In genomic region chr9:14596427-14596826, GRCm38 (mm10) we compare ENCODE assay signal across 8 mouse cellular contexts. TPM values are rescaled to one million over a fixed set of nuclear protein-coding genes. Genes with fewer than 3 reads are reported as not detected.
A peak's percentile ranks its signal among the peaks of the same experiment; 100 is the strongest.
DNase-seq lines count a peak whose midpoint lies in the region; ATAC-seq and TF ChIP-seq lines count a peak whose summit lies in the region.

No protein-coding gene starts in this region.

- H3K4me1 ChIP-seq in forebrain, embryonic 15.5 days, result 0 out of 2 replicates have a peak, but pooled peaks cover 2% of the 10 kb centered on the region
- no peaks in the 10 kb centered on the region for H3K4me1 ChIP-seq in forebrain, embryonic 11.5 days (replicated peaks; ENCODE audit: control insufficient read depth, insufficient read depth, low read length)
- no peaks in the 10 kb centered on the region for H3K4me1 ChIP-seq in midbrain, embryonic 11.5 days (ENCODE audit: control insufficient read depth, insufficient read depth, low read length)
- H3K4me1 ChIP-seq in midbrain, embryonic 13.5 days (replicated peaks), result no peaks in the 10 kb centered on the region
- H3K4me1 ChIP-seq in stomach, postnatal 0 days (replicated peaks; ENCODE audit: control insufficient read depth, insufficient read depth), result no peaks in the 10 kb centered on the region

- peaks cover 25% of the 10 kb centered on the region for H3K36me3 ChIP-seq in forebrain, embryonic 15.5 days
- H3K36me3 ChIP-seq in forebrain, embryonic 11.5 days (ENCODE audit: control insufficient read depth, insufficient read depth, low read length), result peaks cover 7% of the 10 kb centered on the region; the same call in 1 of the 2 replicates
- H3K36me3 ChIP-seq in midbrain, embryonic 11.5 days (ENCODE audit: control insufficient read depth, insufficient read depth, low read length), result peaks cover 17% of the 10 kb centered on the region; the same call in 1 of the 2 replicates
- H3K36me3 ChIP-seq in midbrain, embryonic 13.5 days, result peaks cover 52% of the 10 kb centered on the region
- H3K36me3 ChIP-seq in stomach, postnatal 0 days (ENCODE audit: control insufficient read depth, insufficient read depth, low read length), result peaks cover 8% of the 10 kb centered on the region

- DNase-seq in forebrain, embryonic 11.5 days (ENCODE audit: low spot score), result no peak
- peak; percentile 14 for DNase-seq in midbrain, embryonic 11.5 days (ENCODE audit: low spot score, missing footprints)
- DNase-seq in layer of hippocampus, adult 8-10 months (ENCODE audit: low spot score in 2 of 2), result peak; percentile 61 to 69
- DNase-seq in stomach, postnatal 0 days (ENCODE audit: low spot score), result no peak
- no peak for DNase-seq in thymus, postnatal 36 days
- DNase-seq in adrenal gland, adult 18-20 months (ENCODE audit: low spot score in 2 of 2), result no peak

- H3K9me3 ChIP-seq in forebrain, embryonic 15.5 days, result no peaks in the 10 kb centered on the region
- no peaks in the 10 kb centered on the region for H3K9me3 ChIP-seq in forebrain, embryonic 11.5 days (ENCODE audit: control insufficient read depth, low read length)
- H3K9me3 ChIP-seq in midbrain, embryonic 11.5 days (ENCODE audit: control insufficient read depth, low read length), result no peaks in the 10 kb centered on the region
- H3K9me3 ChIP-seq in midbrain, embryonic 13.5 days, result no peaks in the 10 kb centered on the region
- no peaks in the 10 kb centered on the region for H3K9me3 ChIP-seq in stomach, postnatal 0 days (ENCODE audit: control insufficient read depth, low read length)

- H3K27ac ChIP-seq in forebrain, embryonic 15.5 days (replicated peaks), result no peak overlapping the region
- no peak overlapping the region for H3K27ac ChIP-seq in forebrain, embryonic 11.5 days (ENCODE audit: low read depth, low read length)
- no peak overlapping the region for H3K27ac ChIP-seq in midbrain, embryonic 11.5 days (ENCODE audit: low read depth, low read length)
- no peak overlapping the region for H3K27ac ChIP-seq in midbrain, embryonic 13.5 days
- no peak overlapping the region for H3K27ac ChIP-seq in stomach, postnatal 0 days (replicated peaks)

- TF ChIP-seq EP300 in stomach, postnatal 0 days (optimal IDR thresholded peaks at IDR 0.05), result no peak

- no peak overlapping the region for H3K9ac ChIP-seq in forebrain, embryonic 15.5 days (replicated peaks)
- no peak overlapping the region for H3K9ac ChIP-seq in forebrain, embryonic 11.5 days (ENCODE audit: low read length)
- H3K9ac ChIP-seq in midbrain, embryonic 11.5 days (ENCODE audit: low read length), result no peak overlapping the region
- H3K9ac ChIP-seq in midbrain, embryonic 13.5 days (replicated peaks), result no peak overlapping the region
- no peak overlapping the region for H3K9ac ChIP-seq in stomach, postnatal 0 days (ENCODE audit: low read length)

- no peak overlapping the region for H3K4me2 ChIP-seq in forebrain, embryonic 15.5 days (replicated peaks)
- H3K4me2 ChIP-seq in forebrain, embryonic 11.5 days (ENCODE audit: low read depth, low read length, severe bottlenecking), result no peak overlapping the region
- no peak overlapping the region for H3K4me2 ChIP-seq in midbrain, embryonic 11.5 days
- H3K4me2 ChIP-seq in midbrain, embryonic 13.5 days (replicated peaks), result no peak overlapping the region
- H3K4me2 ChIP-seq in stomach, postnatal 0 days (replicated peaks; ENCODE audit: low read depth), result no peak overlapping the region

- H3K4me3 ChIP-seq in forebrain, embryonic 15.5 days, result no peak overlapping the region
- no peak overlapping the region for H3K4me3 ChIP-seq in forebrain, embryonic 11.5 days (ENCODE audit: low read depth, low read length)
- H3K4me3 ChIP-seq in midbrain, embryonic 11.5 days (ENCODE audit: low read depth, low read length), result no peak overlapping the region
- H3K4me3 ChIP-seq in midbrain, embryonic 13.5 days (replicated peaks), result no peak overlapping the region
- no peak overlapping the region for H3K4me3 ChIP-seq in stomach, postnatal 0 days (ENCODE audit: low read depth, low read length)

- TF ChIP-seq CTCF in stomach, postnatal 0 days (IDR thresholded peaks at IDR 0.05; ENCODE audit: low read depth), result no peak

- 82% methylated on average over 5 of the region's 5 CpGs for WGBS in forebrain, embryonic 15.5 days
- WGBS in forebrain, embryonic 11.5 days, result 95% methylated on average over 5 of the region's 5 CpGs
- WGBS in midbrain, embryonic 11.5 days, result 91% methylated on average over 5 of the region's 5 CpGs
- WGBS in midbrain, embryonic 13.5 days, result 92% methylated on average over 5 of the region's 5 CpGs
- WGBS in stomach, postnatal 0 days, result 81% methylated on average over 5 of the region's 5 CpGs

- ATAC-seq in forebrain, embryonic 15.5 days (replicated peaks), result peak; percentile 85
- ATAC-seq in forebrain, embryonic 11.5 days (replicated peaks; ENCODE audit: low FRiP score), result no peak
- ATAC-seq in midbrain, embryonic 11.5 days (ENCODE audit: low FRiP score), result no peak
- ATAC-seq in midbrain, embryonic 13.5 days, result no peak
- peak; percentile 56; the same call in 1 of the 2 replicates for ATAC-seq in stomach, postnatal 0 days (ENCODE audit: low FRiP score, low TSS enrichment)

- H3K27me3 ChIP-seq in forebrain, embryonic 15.5 days, result no peaks in the 10 kb centered on the region
- no peaks in the 10 kb centered on the region for H3K27me3 ChIP-seq in forebrain, embryonic 11.5 days (ENCODE audit: control insufficient read depth, insufficient read depth, low read length)
- H3K27me3 ChIP-seq in midbrain, embryonic 11.5 days (ENCODE audit: control insufficient read depth, insufficient read depth, low read length), result no peaks in the 10 kb centered on the region
- no peaks in the 10 kb centered on the region for H3K27me3 ChIP-seq in midbrain, embryonic 13.5 days
- H3K27me3 ChIP-seq in stomach, postnatal 0 days (ENCODE audit: control insufficient read depth, insufficient read depth, low read length), result no peaks in the 10 kb centered on the region

RNA-seq across cellular contexts. Expression of gene Amotl1, which starts 48.4 kb away (rescaled TPM):
- polyA plus RNA-seq in forebrain, embryonic 15.5 days (2015; fragmentation: Nextera tagmentation; extraction: Ambion mirVana), result 9.4 and 9.6 TPM in 2 replicates
- polyA plus RNA-seq in forebrain, embryonic 11.5 days (2014; fragmentation: Nextera tagmentation; extraction: Ambion mirVana), result 19.1 and 19.4 TPM in 2 replicates
- polyA plus RNA-seq in midbrain, embryonic 11.5 days (2014; fragmentation: Nextera tagmentation; extraction: Ambion mirVana), result 14.8 and 15.2 TPM in 2 replicates
- 9.8 and 9.9 TPM in 2 replicates for polyA plus RNA-seq in midbrain, embryonic 13.5 days (2015; fragmentation: Nextera tagmentation; extraction: Ambion mirVana)
- total RNA-seq in layer of hippocampus, adult 8-10 months (2022), result 10 to 100 TPM; 15.0 to 18.9 (median 17.4) TPM
- 7.3 and 7.7 TPM in 2 replicates for polyA plus RNA-seq in stomach, postnatal 0 days (2015; fragmentation: Nextera tagmentation; extraction: Ambion mirVana)
- total RNA-seq in adrenal gland, adult 18-20 months (2021), result 10 to 100 TPM; 30.3 to 45.1 TPM

Comparison
In these comparisons a context has a peak if more than half of its experiments do, and no peak if none do; other contexts are left out.
1. ATAC-seq: peak in forebrain, embryonic 15.5 days (single experiment) and stomach, postnatal 0 days (single experiment); none in forebrain, embryonic 11.5 days (single experiment), midbrain, embryonic 11.5 days (single experiment) and midbrain, embryonic 13.5 days (single experiment).
2. DNase-seq: peak in midbrain, embryonic 11.5 days (single experiment) and layer of hippocampus, adult 8-10 months (2 of 2); none in forebrain, embryonic 11.5 days (single experiment), stomach, postnatal 0 days (single experiment), thymus, postnatal 36 days (0 of 2) and adrenal gland, adult 18-20 months (0 of 2).